Mouse (Mus musculus): ENCODE measurements around the gene Fzd7. TPM values are rescaled to one million over a fixed set of nuclear protein-coding genes. Genes with fewer than 3 reads are reported as not detected.

Gene Fzd7
- polyA plus RNA-seq, 1 experiment from 2014 or later = 2.6 TPM

- Histone ChIP-seq H3K27ac (ENCODE audit: low read depth, low read length) (peak within 1 kb of the TSS; percentile 35; the same call in 1 of the 2 replicates), H3K27me3 (replicated peaks; ENCODE audit: control insufficient read depth, insufficient read depth, low read length) (no peaks in the 10 kb centered on the region)
- WGBS = 13% methylated on average over 25 of the region's 25 CpGs
Observed at GRCm38 (mm10) chr1:59516026-59516917, 34.0 kb downstream of the Fzd7 start, which contains the start of gene Gm973. Gene Gm973, plus strand, starts transcription at chr1:59516264.

GRCm38 (mm10) chr1:59520226-59520837 is 38.1 kb downstream of the Fzd7 start:
- peak; percentile 65 for ATAC-seq
- Histone ChIP-seq H3K9me3 (ENCODE audit: control insufficient read depth) (no peaks in the 10 kb centered on the region), H3K4me1 (replicated peaks; ENCODE audit: control insufficient read depth, insufficient read depth, low read length) (peaks cover 9% of the 10 kb centered on the region), H3K27me3 (replicated peaks; ENCODE audit: control insufficient read depth, insufficient read depth, low read length) (no peaks in the 10 kb centered on the region), H3K9ac (ENCODE audit: low read depth, low read length) (no peak overlapping the region), H3K36me3 (ENCODE audit: control insufficient read depth, insufficient read depth) (no peaks in the 10 kb centered on the region), H3K27ac (ENCODE audit: low read depth, low read length) (no peak overlapping the region), H3K4me3 (ENCODE audit: low read depth, low read length) (no peak overlapping the region), H3K4me2 (replicated peaks; ENCODE audit: low read depth) (0 out of 2 replicates have a peak overlapping the region, but pooled peaks have one; percentile 4)
- 0 out of 2 replicates have a peak, but pooled peaks have one; percentile 7 for TF ChIP-seq CTCF (IDR thresholded peaks at IDR 0.05; ENCODE audit: low read depth)
- 18% methylated on average over 11 of the region's 11 CpGs for WGBS

More at GRCm38 (mm10) chr1:59516026-59516917, 34.0 kb downstream of the Fzd7 start, which contains the start of gene Gm973:
- Histone ChIP-seq H3K36me3 (ENCODE audit: control insufficient read depth, insufficient read depth) (no peaks in the 10 kb centered on the region), H3K4me3 (ENCODE audit: low read depth, low read length) (peak within 1 kb of the TSS; percentile 12; the same call in 1 of the 2 replicates), H3K9me3 (ENCODE audit: control insufficient read depth) (no peaks in the 10 kb centered on the region), H3K9ac (ENCODE audit: low read depth, low read length) (peak within 1 kb of the TSS; percentile 37), H3K4me1 (replicated peaks; ENCODE audit: control insufficient read depth, insufficient read depth, low read length) (peaks cover 9% of the 10 kb centered on the region), H3K4me2 (replicated peaks; ENCODE audit: low read depth) (peak within 1 kb of the TSS; percentile 53)
- no peak for TF ChIP-seq CTCF (IDR thresholded peaks at IDR 0.05; ENCODE audit: low read depth)
- ATAC-seq = 0 out of 2 replicates have a peak, but pooled peaks have one; percentile 18

- Histone ChIP-seq H3K9me3 (ENCODE audit: control insufficient read depth) (0 out of 2 replicates have a peak, but pooled peaks cover 4% of the 10 kb centered on the region), H3K27ac (ENCODE audit: low read depth, low read length) (no peak overlapping the region), H3K9ac (ENCODE audit: low read depth, low read length) (no peak overlapping the region), H3K27me3 (replicated peaks; ENCODE audit: control insufficient read depth, insufficient read depth, low read length) (no peaks in the 10 kb centered on the region), H3K36me3 (ENCODE audit: control insufficient read depth, insufficient read depth) (no peaks in the 10 kb centered on the region; the same call in 1 of the 2 replicates), H3K4me1 (replicated peaks; ENCODE audit: control insufficient read depth, insufficient read depth, low read length) (peaks cover 9% of the 10 kb centered on the region), H3K4me3 (ENCODE audit: low read depth, low read length) (no peak overlapping the region), H3K4me2 (replicated peaks; ENCODE audit: low read depth) (no peak overlapping the region)
- no peak for TF ChIP-seq CTCF (IDR thresholded peaks at IDR 0.05; ENCODE audit: low read depth)
- ATAC-seq = no peak
- 71% methylated on average over 1 of the region's 1 CpGs for WGBS
Observed at GRCm38 (mm10) chr1:59522456-59522855, 40.2 kb downstream of the Fzd7 start.

GRCm38 (mm10) chr1:59523378-59523958 is 41.2 kb downstream of the Fzd7 start:
- no peak overlapping the region for H3K9ac ChIP-seq (ENCODE audit: low read depth, low read length)
- WGBS = 70% methylated on average over 5 of the region's 5 CpGs
- peak; percentile 58 for TF ChIP-seq CTCF (IDR thresholded peaks at IDR 0.05; ENCODE audit: low read depth)
- H3K27me3 ChIP-seq (replicated peaks; ENCODE audit: control insufficient read depth, insufficient read depth, low read length) = no peaks in the 10 kb centered on the region
- no peak for ATAC-seq
- H3K4me1 ChIP-seq (replicated peaks; ENCODE audit: control insufficient read depth, insufficient read depth, low read length) = peaks cover 9% of the 10 kb centered on the region
- H3K27ac ChIP-seq (ENCODE audit: low read depth, low read length) = no peak overlapping the region
- H3K4me2 ChIP-seq (replicated peaks; ENCODE audit: low read depth) = no peak overlapping the region
- H3K4me3 ChIP-seq (ENCODE audit: low read depth, low read length) = no peak overlapping the region
- H3K9me3 ChIP-seq (ENCODE audit: control insufficient read depth) = 0 out of 2 replicates have a peak, but pooled peaks cover 4% of the 10 kb centered on the region
- H3K36me3 ChIP-seq (ENCODE audit: control insufficient read depth, insufficient read depth) = no peaks in the 10 kb centered on the region; the same call in 1 of the 2 replicates

GRCm38 (mm10) chr1:59524071-59524470 is 41.8 kb downstream of the Fzd7 start:
- Histone ChIP-seq H3K27me3 (replicated peaks; ENCODE audit: control insufficient read depth, insufficient read depth, low read length) (no peaks in the 10 kb centered on the region), H3K36me3 (ENCODE audit: control insufficient read depth, insufficient read depth) (no peaks in the 10 kb centered on the region; the same call in 1 of the 2 replicates), H3K9me3 (ENCODE audit: control insufficient read depth) (0 out of 2 replicates have a peak, but pooled peaks cover 4% of the 10 kb centered on the region), H3K4me3 (ENCODE audit: low read depth, low read length) (no peak overlapping the region), H3K4me1 (replicated peaks; ENCODE audit: control insufficient read depth, insufficient read depth, low read length) (peaks cover 9% of the 10 kb centered on the region), H3K27ac (ENCODE audit: low read depth, low read length) (no peak overlapping the region), H3K4me2 (replicated peaks; ENCODE audit: low read depth) (no peak overlapping the region), H3K9ac (ENCODE audit: low read depth, low read length) (no peak overlapping the region)
- WGBS = 83% methylated on average over 2 of the region's 2 CpGs
- ATAC-seq = no peak
- no peak for TF ChIP-seq CTCF (IDR thresholded peaks at IDR 0.05; ENCODE audit: low read depth)
